Mouse (Mus musculus) forebrain, embryonic 14.5 days (tissue): ENCODE measurements around the gene Tsr1. TPM values are rescaled to one million over a fixed set of nuclear protein-coding genes. Genes with fewer than 3 reads are reported as not detected.

ENCODE experiments used
- ATAC-seq: fragments of 200-750 bp; cut with Nextera tagmentation; 2 replicates; pipeline ENCODE4 v1.8.0; 2017; ENCODE audit warnings: mild to moderate bottlenecking, moderate library complexity
- DNase-seq: peaks from one replicate; pipeline ENCODE4 v3.0.0-alpha.2; 2015; ENCODE audit warnings: low spot score
- H3K27ac ChIP-seq: fragments of 300-500 bp; sonication (generic); 2 replicates; pipeline ENCODE4 v1.5.1; 2014; ENCODE audit warnings: low read depth, mild to moderate bottlenecking, control low read depth, low read length, moderate library complexity
- H3K27me3 ChIP-seq: fragments of 300-500 bp; sonication (generic); replicated peaks from 2 replicates; pipeline ENCODE4 v1.6.1; 2014; ENCODE audit warnings: low read length, control low read depth, mixed read lengths; ENCODE audit not compliant: control insufficient read depth, insufficient read depth
- H3K36me3 ChIP-seq: fragments of 300-500 bp; sonication (generic); 2 replicates; pipeline ENCODE4 v1.6.1; 2014; ENCODE audit warnings: low read length, control low read depth; ENCODE audit not compliant: control insufficient read depth, insufficient read depth
- H3K4me1 ChIP-seq: fragments of 300-500 bp; sonication (generic); 2 replicates; pipeline ENCODE4 v1.6.1; 2014; ENCODE audit warnings: antibody characterized with exemption, low read length, control low read depth; ENCODE audit not compliant: control insufficient read depth, insufficient read depth
- H3K4me2 ChIP-seq: fragments of 300-500 bp; sonication (generic); 2 replicates; pipeline ENCODE4 v1.6.1; 2014; ENCODE audit warnings: mild to moderate bottlenecking, control low read depth, low read length
- H3K4me3 ChIP-seq: fragments of 300-500 bp; sonication (generic); 2 replicates; pipeline ENCODE4 v1.5.1; 2014; ENCODE audit warnings: low read depth, low read length, control low read depth
- H3K9ac ChIP-seq: fragments of 300-500 bp; sonication (generic); 2 replicates; pipeline ENCODE4 v1.6.1; 2014; ENCODE audit warnings: mild to moderate bottlenecking, low read length, control low read depth, moderate library complexity
- H3K9me3 ChIP-seq: fragments of 300-500 bp; sonication (generic); replicated peaks from 2 replicates; pipeline ENCODE4 v1.6.1; 2016; ENCODE audit warnings: low read length, control low read depth, mixed read lengths; ENCODE audit not compliant: control insufficient read depth
- WGBS: fragments of 180-500 bp; shearing (Covaris S2); extraction: QIAGEN DNeasy Blood & Tissue Kit; methylation state at CpG from one replicate; pipeline ENCODE4 v1.1.7; 2014; 5-methylcytosine and 5-hydroxymethylcytosine counted together
- polyA plus RNA-seq: library from polyadenylated mRNA; unstranded; fragments of >200 nt; fragmentation: Nextera tagmentation; extraction: Ambion mirVana; gene quantifications from 2 replicates; pipeline ENCODE4 v1.2.1, GENCODE M21; 2014

Gene Tsr1
- polyA plus RNA-seq, 1 experiment from 2014 or later, result 33.2 TPM

DNA sequence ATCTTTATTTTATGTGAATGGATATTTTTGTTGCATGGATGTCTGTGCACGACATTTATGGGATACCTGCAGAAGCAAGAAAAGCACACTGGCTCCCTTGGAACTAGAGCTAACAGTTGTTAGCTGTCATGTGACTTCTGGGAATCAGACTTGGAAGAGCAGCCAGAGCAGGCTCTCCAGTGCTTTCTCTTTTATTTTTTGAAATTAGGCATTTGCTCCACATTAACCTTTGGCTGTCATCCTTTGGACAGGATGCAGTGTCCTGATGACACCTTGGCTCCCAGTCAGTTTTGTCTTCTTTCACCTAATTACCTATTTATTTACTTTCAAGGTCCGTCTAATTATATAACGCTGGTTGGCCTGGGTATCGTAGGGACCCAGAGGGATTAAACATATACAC lies 3.3 kb upstream of the Tsr1 start:
- ATAC-seq (no peak), DNase-seq (no peak)
- H3K4me1 ChIP-seq, result peaks cover 3% of the 10 kb centered on the region; the same call in 1 of the 2 replicates
- H3K9ac ChIP-seq, result no peak overlapping the region
- peaks cover 3% of the 10 kb centered on the region; the same call in 1 of the 2 replicates for H3K36me3 ChIP-seq
- H3K9me3 ChIP-seq, result no peaks in the 10 kb centered on the region
- no peak overlapping the region for H3K4me2 ChIP-seq
- WGBS, result 84% methylated on average over 4 of the region's 4 CpGs
- H3K27ac ChIP-seq, result no peak overlapping the region
- no peak overlapping the region for H3K4me3 ChIP-seq
- H3K27me3 ChIP-seq, result no peaks in the 10 kb centered on the region

DNA sequence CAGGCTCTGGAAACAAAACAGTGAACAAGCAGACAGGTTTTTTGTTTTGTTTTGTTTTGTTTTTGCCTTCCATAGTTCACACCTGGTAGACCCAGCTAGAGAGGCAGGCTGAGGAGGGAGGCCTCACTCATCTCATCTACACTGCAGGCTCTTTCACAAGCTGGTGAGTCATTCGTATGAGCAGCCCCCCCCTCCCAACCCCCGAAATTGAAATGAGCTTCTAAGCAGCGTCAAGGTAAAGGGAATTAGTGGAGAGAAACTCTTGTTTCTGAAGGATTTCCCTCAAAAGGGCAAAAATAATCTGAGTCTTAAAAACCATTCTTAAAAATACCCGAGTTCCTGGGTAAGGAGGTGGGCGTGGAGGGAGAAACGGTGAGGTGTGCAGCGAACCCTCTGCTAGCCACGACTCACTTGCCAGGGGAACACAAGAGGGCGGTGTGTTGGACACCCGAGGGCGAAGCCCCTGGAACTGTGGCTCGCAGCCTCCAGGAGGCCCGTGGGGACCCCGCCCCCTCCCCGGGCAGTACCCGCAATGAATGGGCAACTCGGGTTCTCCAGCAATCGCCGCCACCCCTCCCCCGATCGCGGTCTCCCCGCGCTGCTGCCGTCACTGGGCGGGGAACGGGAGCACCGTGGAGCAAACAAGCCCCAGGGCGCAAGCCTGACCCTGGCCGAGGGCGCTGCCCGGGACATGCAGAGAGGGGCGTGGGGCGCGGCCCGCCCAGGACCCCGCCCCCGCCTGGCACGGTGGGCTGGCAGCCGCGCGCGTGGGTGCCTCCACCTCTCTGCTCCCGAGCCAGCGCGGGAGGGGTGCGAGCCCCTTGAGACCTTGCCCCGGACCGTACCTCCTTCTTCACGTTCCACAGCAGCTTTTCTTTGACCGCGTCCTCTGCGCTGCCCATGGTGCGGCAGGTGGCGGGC lies 1.6 kb upstream of the Tsr1 start:
- WGBS, result 1% methylated on average over 41 of the region's 55 CpGs
- Histone ChIP-seq H3K4me2 (peak overlapping the region; percentile 77), H3K27ac (peak overlapping the region; percentile 84), H3K36me3 (peaks cover 19% of the 10 kb centered on the region), H3K9ac (peak overlapping the region; percentile 78), H3K4me1 (peaks cover 3% of the 10 kb centered on the region; the same call in 1 of the 2 replicates), H3K27me3 (no peaks in the 10 kb centered on the region), H3K4me3 (peak overlapping the region; percentile 83), H3K9me3 (no peaks in the 10 kb centered on the region)
- ATAC-seq (peak; percentile 57), DNase-seq (peak; percentile 60)

DNA sequence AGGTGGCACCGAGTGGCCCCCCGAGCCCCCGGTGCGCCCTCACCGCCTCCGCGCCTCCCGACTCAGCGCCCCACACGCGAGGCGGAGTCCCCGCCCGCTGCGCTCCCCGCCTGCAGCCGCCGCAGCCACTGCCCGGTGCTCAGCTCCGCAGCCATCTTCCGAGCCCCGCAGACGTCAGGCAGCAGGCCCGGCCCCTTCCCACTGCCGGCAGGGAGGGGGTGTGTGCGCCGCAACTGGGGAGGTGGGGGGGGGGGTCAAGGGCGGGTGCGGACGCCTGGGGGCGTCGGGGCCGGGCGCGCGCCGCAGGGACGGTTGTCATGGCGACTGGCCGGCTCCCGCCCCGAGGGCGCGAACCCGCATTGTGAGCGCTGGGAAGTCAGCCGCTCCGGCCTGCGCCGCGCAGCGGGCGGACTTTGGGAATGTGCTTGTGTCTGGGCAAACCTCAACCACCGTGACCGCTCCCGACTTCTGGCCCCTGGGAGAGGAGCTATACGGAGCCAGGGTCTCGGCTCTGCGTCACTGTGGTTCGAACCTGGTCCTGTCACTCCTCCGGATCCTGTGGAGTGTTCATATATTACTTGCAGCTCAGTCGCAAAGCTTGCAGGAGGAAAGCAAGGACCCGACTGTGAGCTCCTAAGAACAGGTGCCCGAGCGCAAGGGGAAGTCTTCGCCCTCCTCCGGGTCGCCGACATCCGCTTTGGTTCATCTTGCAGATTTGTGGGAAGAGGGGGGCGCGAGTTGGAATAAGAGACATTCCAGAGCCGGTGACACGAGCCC lies 782 bp upstream of the Tsr1 start, which contains the start of gene Sgsm2:
TSS of gene Sgsm2 (minus strand) at position 160 of the 777 bp plus-strand sequence.
- Histone ChIP-seq H3K4me1 (peaks cover 3% of the 10 kb centered on the region; the same call in 1 of the 2 replicates), H3K9ac (peak within 1 kb of the TSS; percentile 78), H3K4me2 (peak within 1 kb of the TSS; percentile 77), H3K4me3 (peak within 1 kb of the TSS; percentile 83), H3K9me3 (no peaks in the 10 kb centered on the region), H3K36me3 (peaks cover 28% of the 10 kb centered on the region), H3K27me3 (no peaks in the 10 kb centered on the region), H3K27ac (peak within 1 kb of the TSS; percentile 84)
- peak; percentile 63 for DNase-seq
- ATAC-seq, result peak; percentile 75
- WGBS, result 1% methylated on average over 68 of the region's 74 CpGs

- DNase-seq (no peak), ATAC-seq (no peak)
- H3K4me3 ChIP-seq, result peak overlapping the region; percentile 83
- H3K27ac ChIP-seq, result peak overlapping the region; percentile 84; the same call in 1 of the 2 replicates
- H3K36me3 ChIP-seq, result peaks cover 40% of the 10 kb centered on the region
- H3K27me3 ChIP-seq, result no peaks in the 10 kb centered on the region
- WGBS, result 0% methylated on average over 7 of the region's 7 CpGs
- H3K4me1 ChIP-seq, result peaks cover 3% of the 10 kb centered on the region; the same call in 1 of the 2 replicates
- peak overlapping the region; percentile 78 for H3K9ac ChIP-seq
- peak overlapping the region; percentile 77 for H3K4me2 ChIP-seq
- no peaks in the 10 kb centered on the region for H3K9me3 ChIP-seq
These were observed 601 bp downstream of the Tsr1 start for GRCm38 (mm10) chr11:74898517-74898827.

DNA sequence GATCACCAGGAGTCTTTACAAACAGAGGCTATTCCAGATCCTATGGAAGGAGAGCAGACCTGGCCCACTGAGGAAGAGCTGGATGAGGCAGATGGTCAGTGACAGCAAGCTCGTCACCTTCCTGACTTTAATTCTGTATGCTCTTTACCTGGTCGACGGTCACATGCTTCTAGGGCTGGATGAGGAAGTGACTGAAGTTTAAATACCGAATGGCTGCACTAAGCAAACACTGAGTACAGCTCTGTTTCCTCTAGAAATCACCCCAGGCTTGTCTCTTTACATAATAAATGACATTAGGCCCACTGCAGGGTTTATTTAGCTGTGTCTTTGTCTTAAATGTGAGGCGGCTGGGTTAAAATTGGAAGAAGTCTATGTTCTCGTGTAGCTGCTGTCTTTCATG lies 3.7 kb downstream of the Tsr1 start:
- Histone ChIP-seq H3K4me3 (no peak overlapping the region), H3K36me3 (peaks cover 70% of the 10 kb centered on the region), H3K27me3 (no peaks in the 10 kb centered on the region), H3K4me2 (no peak overlapping the region), H3K27ac (no peak overlapping the region), H3K9ac (no peak overlapping the region), H3K9me3 (no peaks in the 10 kb centered on the region), H3K4me1 (peaks cover 3% of the 10 kb centered on the region; the same call in 1 of the 2 replicates)
- DNase-seq (no peak), ATAC-seq (no peak)
- 93% methylated on average over 6 of the region's 6 CpGs for WGBS

DNA sequence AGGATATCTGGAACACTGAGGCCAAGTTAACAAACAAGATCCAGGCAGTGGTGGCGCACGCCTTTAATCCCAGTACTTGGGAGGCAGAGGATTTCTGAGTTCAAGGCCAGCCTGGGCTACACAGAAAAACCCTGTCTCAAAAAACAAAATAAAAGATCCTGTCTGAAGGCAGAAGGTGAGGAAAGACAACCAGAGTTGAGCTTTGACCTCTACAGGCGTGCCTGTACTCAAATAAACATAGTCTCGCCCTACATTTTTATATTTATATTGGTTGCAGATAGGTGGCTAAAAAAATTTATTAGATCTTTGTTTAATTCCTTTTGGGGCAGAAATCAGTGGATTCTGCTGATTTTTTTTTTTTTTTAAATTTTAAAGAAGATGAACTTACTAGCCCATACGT lies 4.5 kb downstream of the Tsr1 start:
- Histone ChIP-seq H3K36me3 (peaks cover 79% of the 10 kb centered on the region), H3K27ac (no peak overlapping the region), H3K9ac (no peak overlapping the region), H3K4me2 (no peak overlapping the region), H3K9me3 (no peaks in the 10 kb centered on the region), H3K4me3 (no peak overlapping the region), H3K4me1 (peaks cover 3% of the 10 kb centered on the region; the same call in 1 of the 2 replicates), H3K27me3 (no peaks in the 10 kb centered on the region)
- ATAC-seq, result no peak
- no peak for DNase-seq
- WGBS, result 94% methylated on average over 5 of the region's 5 CpGs

DNA sequence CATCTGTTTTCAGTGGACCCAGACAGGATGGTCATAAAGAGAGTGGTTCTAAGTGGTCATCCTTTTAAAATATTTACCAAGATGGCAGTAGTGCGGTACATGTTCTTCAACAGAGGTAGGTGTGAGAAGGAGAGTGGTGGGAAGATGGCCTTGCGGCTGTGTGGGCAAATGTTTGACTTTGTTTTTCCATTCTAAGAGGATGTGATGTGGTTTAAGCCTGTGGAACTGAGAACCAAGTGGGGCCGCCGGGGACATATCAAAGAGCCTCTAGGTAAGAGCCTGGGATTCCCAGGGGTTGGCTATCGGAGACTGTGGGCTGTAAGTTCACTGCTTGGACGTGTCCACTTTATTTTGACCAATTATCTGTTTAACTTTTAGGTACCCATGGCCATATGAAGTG lies 10.0 kb downstream of the Tsr1 start:
- Histone ChIP-seq H3K9me3 (no peaks in the 10 kb centered on the region), H3K36me3 (peaks cover 72% of the 10 kb centered on the region), H3K27ac (no peak overlapping the region), H3K9ac (no peak overlapping the region), H3K4me3 (no peak overlapping the region), H3K27me3 (no peaks in the 10 kb centered on the region), H3K4me1 (no peaks in the 10 kb centered on the region), H3K4me2 (no peak overlapping the region)
- WGBS, result 97% methylated on average over 6 of the region's 6 CpGs
- ATAC-seq (no peak), DNase-seq (no peak)

GRCm38 (mm10) chr11:74908618-74909399 lies 10.9 kb downstream of the Tsr1 start:
- no peaks in the 10 kb centered on the region for H3K27me3 ChIP-seq
- no peak overlapping the region for H3K4me2 ChIP-seq
- 81% methylated on average over 12 of the region's 12 CpGs for WGBS
- H3K9me3 ChIP-seq, result no peaks in the 10 kb centered on the region
- no peak overlapping the region for H3K27ac ChIP-seq
- ATAC-seq (no peak), DNase-seq (no peak)
- H3K9ac ChIP-seq, result no peak overlapping the region
- H3K4me3 ChIP-seq, result no peak overlapping the region
- no peaks in the 10 kb centered on the region for H3K4me1 ChIP-seq
- H3K36me3 ChIP-seq, result peaks cover 63% of the 10 kb centered on the region
